Mouse (Mus musculus): Measurements from ENCODE around the gene Spata25.

Gene Spata25

GRCm38 (mm10) chr2:164779481-164780086 lies 48.8 kb downstream of the Spata25 start, which contains the start of gene Tnnc2:
Tnnc2 (minus strand) TSS chr2:164779967.
- no peak for DNase-seq (ENCODE audit: low spot score)

- no peak for DNase-seq (ENCODE audit: low spot score)
Measured at GRCm38 (mm10) chr2:164778809-164779208, 49.5 kb downstream of the Spata25 start.

GRCm38 (mm10) chr2:164778015-164778287 lies 50.4 kb downstream of the Spata25 start:
- no peak for DNase-seq (ENCODE audit: low spot score)

GRCm38 (mm10) chr2:164777246-164778014 lies 50.9 kb downstream of the Spata25 start:
- no peak for DNase-seq (ENCODE audit: low spot score)

GRCm38 (mm10) chr2:164776801-164777200 lies 51.5 kb downstream of the Spata25 start:
- no peak for DNase-seq (ENCODE audit: low spot score)
